Mouse (Mus musculus): ENCODE results near the gene Mtmr4. TPM values are rescaled to one million over a fixed set of nuclear protein-coding genes. Genes with fewer than 3 reads are reported as not detected.
A peak's percentile ranks its signal among the peaks of the same experiment; 100 is the strongest.

Mtmr4 gene
- polyA plus RNA-seq, 1 experiment from 2014 or later, result 72.2 TPM

DNA sequence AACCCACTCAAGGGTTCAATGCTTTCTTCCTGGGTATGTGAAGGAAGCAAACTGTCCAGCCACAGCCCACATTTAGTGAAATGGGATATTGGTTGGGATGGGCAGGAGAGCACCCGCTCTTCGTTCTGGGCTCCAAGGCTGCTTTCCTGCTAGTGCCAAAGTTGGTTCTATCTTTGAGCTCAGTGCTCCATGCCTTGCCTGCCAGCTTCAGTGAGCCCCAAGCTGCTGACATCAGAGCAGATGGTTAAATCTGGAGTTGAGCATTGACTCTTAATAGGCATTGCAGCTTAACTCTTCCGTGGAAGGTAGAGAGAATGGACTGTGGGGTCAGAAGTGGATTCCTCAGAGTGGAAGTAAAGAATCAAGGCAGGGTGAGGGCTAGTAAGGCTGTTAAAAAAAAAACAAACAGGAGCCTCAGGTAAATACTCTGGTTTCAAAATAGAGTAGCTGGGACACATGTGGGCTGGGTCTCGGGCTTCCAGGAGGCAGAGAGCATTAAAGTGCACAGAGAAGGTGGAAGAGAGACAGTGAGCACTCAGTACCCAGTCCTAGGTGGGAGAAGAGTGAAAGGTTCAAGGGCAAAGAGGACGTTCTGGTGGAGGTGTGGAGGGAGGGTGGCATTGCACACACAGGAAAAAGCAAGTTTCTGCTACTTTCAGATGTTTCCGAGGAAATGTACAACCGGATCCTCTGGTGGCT, 23.6 kb upstream of the Mtmr4 start, which contains the start of gene Sept4:
Gene Sept4, plus strand, starts transcription at position 649 of the 699 bp plus-strand sequence.
- no peaks in the 10 kb centered on the region for H3K4me1 ChIP-seq (replicated peaks; ENCODE audit: control insufficient read depth, insufficient read depth, low read length)
- no peaks in the 10 kb centered on the region for H3K27me3 ChIP-seq (ENCODE audit: control insufficient read depth, insufficient read depth, low read length)
- 86% methylated on average over 7 of the region's 7 CpGs for WGBS
- DNase-seq (ENCODE audit: low spot score), result no peak
- no peak for ATAC-seq (replicated peaks; ENCODE audit: low FRiP score)
- H3K36me3 ChIP-seq (ENCODE audit: control insufficient read depth, insufficient read depth, low read length), result no peaks in the 10 kb centered on the region
- H3K9ac ChIP-seq (ENCODE audit: low read length), result no peak within 1 kb of the TSS
- H3K4me2 ChIP-seq (ENCODE audit: low read depth, low read length, severe bottlenecking), result no peak within 1 kb of the TSS
- H3K4me3 ChIP-seq (ENCODE audit: low read depth, low read length), result no peak within 1 kb of the TSS
- no peak within 1 kb of the TSS for H3K27ac ChIP-seq (ENCODE audit: low read depth, low read length)
- H3K9me3 ChIP-seq (ENCODE audit: control insufficient read depth, low read length), result no peaks in the 10 kb centered on the region

- WGBS, result 72% methylated on average over 5 of the region's 5 CpGs
- ATAC-seq (replicated peaks; ENCODE audit: low FRiP score) (no peak), DNase-seq (ENCODE audit: low spot score) (no peak)
- Histone ChIP-seq H3K27me3 (ENCODE audit: control insufficient read depth, insufficient read depth, low read length) (no peaks in the 10 kb centered on the region), H3K4me3 (ENCODE audit: low read depth, low read length) (no peak overlapping the region), H3K4me1 (replicated peaks; ENCODE audit: control insufficient read depth, insufficient read depth, low read length) (no peaks in the 10 kb centered on the region), H3K9ac (ENCODE audit: low read length) (no peak overlapping the region), H3K4me2 (ENCODE audit: low read depth, low read length, severe bottlenecking) (no peak overlapping the region), H3K36me3 (ENCODE audit: control insufficient read depth, insufficient read depth, low read length) (no peaks in the 10 kb centered on the region), H3K27ac (ENCODE audit: low read depth, low read length) (no peak overlapping the region), H3K9me3 (ENCODE audit: control insufficient read depth, low read length) (no peaks in the 10 kb centered on the region)
Observed at GRCm38 (mm10) chr11:87570743-87571142, 21.2 kb upstream of the Mtmr4 start.

DNA sequence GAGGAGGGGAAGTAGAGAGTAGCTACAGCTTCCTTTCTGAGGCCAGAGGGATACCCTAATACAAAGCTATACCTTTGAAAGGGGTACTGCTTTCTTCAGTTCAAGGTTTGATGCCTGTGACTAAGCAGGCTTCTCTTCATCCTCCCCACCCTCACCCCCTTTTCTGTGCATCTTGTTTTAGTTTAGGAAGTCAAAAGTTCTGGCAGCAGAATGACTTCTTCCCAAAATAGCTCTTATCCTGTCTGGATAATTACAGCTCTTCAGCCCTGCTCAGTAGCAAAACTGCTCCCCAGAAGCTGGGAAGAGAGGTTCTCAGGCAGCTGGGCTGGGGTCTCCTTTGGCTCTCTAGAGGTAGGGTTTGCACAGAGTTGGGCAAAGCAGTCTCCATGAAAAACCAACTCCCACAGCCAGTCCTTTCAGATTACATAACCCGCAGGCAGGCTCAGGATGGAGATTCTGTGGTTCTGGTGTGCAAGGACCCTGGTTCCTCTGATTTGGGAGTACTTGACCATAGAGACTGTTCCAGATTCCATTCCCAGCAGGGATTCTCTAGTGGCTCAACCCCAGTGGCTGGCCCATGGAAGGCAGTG, 20.5 kb upstream of the Mtmr4 start:
- no peak for ATAC-seq (replicated peaks; ENCODE audit: low FRiP score)
- H3K9ac ChIP-seq (ENCODE audit: low read length), result no peak overlapping the region
- 96% methylated on average over 1 of the region's 1 CpGs for WGBS
- no peaks in the 10 kb centered on the region for H3K36me3 ChIP-seq (ENCODE audit: control insufficient read depth, insufficient read depth, low read length)
- H3K4me3 ChIP-seq (ENCODE audit: low read depth, low read length), result no peak overlapping the region
- H3K9me3 ChIP-seq (ENCODE audit: control insufficient read depth, low read length), result no peaks in the 10 kb centered on the region
- no peaks in the 10 kb centered on the region for H3K27me3 ChIP-seq (ENCODE audit: control insufficient read depth, insufficient read depth, low read length)
- no peak overlapping the region for H3K27ac ChIP-seq (ENCODE audit: low read depth, low read length)
- no peak overlapping the region for H3K4me2 ChIP-seq (ENCODE audit: low read depth, low read length, severe bottlenecking)
- H3K4me1 ChIP-seq (replicated peaks; ENCODE audit: control insufficient read depth, insufficient read depth, low read length), result no peaks in the 10 kb centered on the region
- DNase-seq (ENCODE audit: low spot score), result no peak

DNA sequence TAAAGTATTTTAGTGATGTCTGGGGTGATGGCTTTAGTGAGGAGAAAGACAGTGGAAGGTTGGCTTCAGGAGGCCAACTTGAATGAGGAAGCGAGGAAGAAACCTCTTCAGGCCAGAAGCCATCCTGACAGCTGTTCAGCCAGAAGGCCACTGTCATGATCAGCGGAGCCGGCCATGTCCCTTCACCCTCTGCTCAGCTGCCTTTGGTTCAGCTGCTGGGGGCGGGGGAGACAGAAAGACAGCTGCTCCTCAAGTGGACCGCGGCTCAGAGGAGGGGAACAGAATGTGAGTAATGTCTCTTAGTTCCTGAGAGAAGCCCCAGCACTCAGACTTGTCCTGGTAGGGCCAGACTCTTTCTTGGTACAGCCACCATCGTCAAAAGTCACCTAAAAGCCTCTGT, 18.2 kb upstream of the Mtmr4 start:
- WGBS, result 85% methylated on average over 7 of the region's 7 CpGs
- Histone ChIP-seq H3K9ac (ENCODE audit: low read length) (no peak overlapping the region), H3K27me3 (ENCODE audit: control insufficient read depth, insufficient read depth, low read length) (no peaks in the 10 kb centered on the region), H3K27ac (ENCODE audit: low read depth, low read length) (no peak overlapping the region), H3K4me1 (replicated peaks; ENCODE audit: control insufficient read depth, insufficient read depth, low read length) (peaks cover 7% of the 10 kb centered on the region), H3K9me3 (ENCODE audit: control insufficient read depth, low read length) (no peaks in the 10 kb centered on the region), H3K4me3 (ENCODE audit: low read depth, low read length) (no peak overlapping the region), H3K4me2 (ENCODE audit: low read depth, low read length, severe bottlenecking) (no peak overlapping the region), H3K36me3 (ENCODE audit: control insufficient read depth, insufficient read depth, low read length) (no peaks in the 10 kb centered on the region)
- ATAC-seq (replicated peaks; ENCODE audit: low FRiP score) (no peak), DNase-seq (ENCODE audit: low spot score) (no peak)

DNA sequence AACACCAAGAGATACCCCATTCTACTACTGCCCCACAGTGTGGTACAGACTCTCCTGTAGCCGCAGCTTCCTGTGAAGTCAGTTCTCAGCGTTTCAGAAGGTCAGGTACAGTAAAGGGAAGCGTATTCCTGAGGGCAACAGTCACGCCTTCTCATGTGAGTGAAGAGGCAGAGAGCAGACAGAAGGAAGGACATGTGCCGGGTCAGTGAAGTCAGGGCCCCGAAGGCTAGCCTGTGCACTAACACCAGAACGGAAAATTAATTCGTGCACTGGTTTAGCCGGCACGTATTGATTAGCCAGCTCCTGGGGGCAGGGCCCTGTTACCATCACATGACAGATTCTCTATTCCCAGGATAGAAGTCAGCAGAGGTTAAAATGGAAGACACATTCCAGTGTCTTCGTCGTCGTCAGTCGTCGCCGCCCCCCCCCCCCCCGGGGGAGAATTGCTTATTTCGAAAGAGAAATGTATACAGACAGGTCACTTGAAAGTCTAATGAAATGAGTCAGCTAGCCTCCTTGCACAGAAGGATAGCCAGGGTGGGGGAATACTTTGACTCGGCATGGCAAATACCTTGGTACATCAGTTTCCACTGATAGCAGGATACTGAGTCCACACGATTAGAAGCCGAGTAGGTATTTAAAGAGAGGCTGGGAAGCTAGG, 17.3 kb upstream of the Mtmr4 start:
- Histone ChIP-seq H3K36me3 (ENCODE audit: control insufficient read depth, insufficient read depth, low read length) (no peaks in the 10 kb centered on the region), H3K4me1 (replicated peaks; ENCODE audit: control insufficient read depth, insufficient read depth, low read length) (peaks cover 8% of the 10 kb centered on the region), H3K4me3 (ENCODE audit: low read depth, low read length) (no peak overlapping the region), H3K9me3 (ENCODE audit: control insufficient read depth, low read length) (no peaks in the 10 kb centered on the region), H3K27me3 (ENCODE audit: control insufficient read depth, insufficient read depth, low read length) (no peaks in the 10 kb centered on the region), H3K4me2 (ENCODE audit: low read depth, low read length, severe bottlenecking) (no peak overlapping the region), H3K9ac (ENCODE audit: low read length) (no peak overlapping the region), H3K27ac (ENCODE audit: low read depth, low read length) (no peak overlapping the region)
- DNase-seq (ENCODE audit: low spot score) (no peak), ATAC-seq (replicated peaks; ENCODE audit: low FRiP score) (no peak)
- WGBS, result 80% methylated on average over 21 of the region's 21 CpGs

DNA sequence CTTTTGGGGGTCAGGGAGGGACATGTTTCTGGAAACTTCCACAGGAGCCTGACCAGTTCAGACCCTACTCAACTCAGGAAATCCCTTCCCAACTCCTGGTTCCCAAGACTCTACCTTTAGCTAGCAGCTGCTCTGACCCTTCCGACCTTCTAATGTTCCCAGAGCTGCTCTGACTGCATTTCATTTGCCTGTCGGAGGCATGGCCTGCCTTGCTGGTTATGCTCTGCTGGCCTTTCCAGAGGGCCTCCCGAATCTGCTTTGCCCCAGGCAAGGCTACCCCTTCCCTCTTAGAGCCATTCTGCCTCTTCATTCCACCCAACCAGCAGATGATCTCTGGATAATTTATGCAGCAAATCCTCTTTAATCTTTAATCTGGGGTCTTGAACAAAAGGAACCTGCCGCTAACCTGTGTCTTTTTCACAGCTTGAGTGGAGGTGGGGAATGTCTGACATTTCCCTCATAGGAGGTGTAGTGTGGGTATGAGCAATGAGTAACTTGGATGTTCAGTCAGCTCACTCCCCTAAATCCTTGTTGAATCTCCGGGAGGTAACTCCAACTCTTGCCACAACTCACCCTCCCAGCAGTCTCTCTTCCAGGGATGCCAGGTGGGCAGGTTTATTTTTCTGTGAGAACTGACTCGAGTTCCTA, 14.2 kb upstream of the Mtmr4 start:
- Histone ChIP-seq H3K4me1 (replicated peaks; ENCODE audit: control insufficient read depth, insufficient read depth, low read length) (peaks cover 8% of the 10 kb centered on the region), H3K27me3 (ENCODE audit: control insufficient read depth, insufficient read depth, low read length) (no peaks in the 10 kb centered on the region), H3K27ac (ENCODE audit: low read depth, low read length) (no peak overlapping the region), H3K4me3 (ENCODE audit: low read depth, low read length) (peak overlapping the region; percentile 54), H3K36me3 (ENCODE audit: control insufficient read depth, insufficient read depth, low read length) (no peaks in the 10 kb centered on the region), H3K4me2 (ENCODE audit: low read depth, low read length, severe bottlenecking) (peak overlapping the region; percentile 96), H3K9ac (ENCODE audit: low read length) (peak overlapping the region; percentile 72), H3K9me3 (ENCODE audit: control insufficient read depth, low read length) (no peaks in the 10 kb centered on the region)
- DNase-seq (ENCODE audit: low spot score), result no peak
- ATAC-seq (replicated peaks; ENCODE audit: low FRiP score), result no peak
- WGBS, result 10% methylated on average over 6 of the region's 6 CpGs

DNA sequence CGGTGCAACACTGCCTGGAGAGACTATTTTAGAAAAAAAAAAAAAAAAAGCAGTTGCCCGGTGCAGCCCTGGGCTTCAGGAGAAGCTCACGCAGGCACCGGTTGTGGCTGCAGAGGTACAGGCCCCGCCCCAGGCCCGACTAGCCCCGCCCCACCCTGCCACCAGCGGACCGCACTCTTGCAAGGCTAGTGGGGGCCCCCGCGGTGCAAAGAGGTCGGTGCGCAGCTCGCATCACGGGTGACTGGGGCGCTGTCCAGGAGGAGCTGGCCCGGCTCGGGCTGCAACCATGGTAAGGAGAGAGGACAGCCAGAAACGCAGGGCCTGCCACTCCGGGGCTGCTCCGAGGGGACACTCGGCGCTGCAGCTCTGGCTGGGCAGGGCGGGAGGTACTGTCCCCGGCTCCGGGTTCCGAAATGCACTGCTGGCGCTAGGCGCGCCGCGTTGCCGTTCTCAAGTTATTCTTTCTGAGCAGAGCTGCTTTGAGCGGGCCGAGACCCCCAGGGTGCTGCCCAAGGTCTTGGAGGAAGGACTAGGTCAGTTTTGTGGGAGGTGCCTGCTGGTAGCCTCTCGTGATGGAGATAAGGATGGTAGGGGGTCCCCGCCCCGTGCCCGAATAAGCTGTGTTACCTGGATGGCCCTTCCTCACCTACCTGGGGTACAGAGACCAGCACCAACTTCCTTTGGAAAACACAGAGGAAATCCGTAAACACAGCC, 13.6 kb upstream of the Mtmr4 start:
- no peaks in the 10 kb centered on the region for H3K9me3 ChIP-seq (ENCODE audit: control insufficient read depth, low read length)
- H3K36me3 ChIP-seq (ENCODE audit: control insufficient read depth, insufficient read depth, low read length), result no peaks in the 10 kb centered on the region
- H3K4me2 ChIP-seq (ENCODE audit: low read depth, low read length, severe bottlenecking), result peak overlapping the region; percentile 96
- no peaks in the 10 kb centered on the region for H3K27me3 ChIP-seq (ENCODE audit: control insufficient read depth, insufficient read depth, low read length)
- DNase-seq (ENCODE audit: low spot score), result peak; percentile 86
- H3K27ac ChIP-seq (ENCODE audit: low read depth, low read length), result 0 out of 2 replicates have a peak overlapping the region, but pooled peaks have one; percentile 3
- H3K4me3 ChIP-seq (ENCODE audit: low read depth, low read length), result peak overlapping the region; percentile 54
- peak overlapping the region; percentile 72 for H3K9ac ChIP-seq (ENCODE audit: low read length)
- H3K4me1 ChIP-seq (replicated peaks; ENCODE audit: control insufficient read depth, insufficient read depth, low read length), result peaks cover 8% of the 10 kb centered on the region
- under 1% methylated on average over 40 of the region's 40 CpGs for WGBS
- peak; percentile 76 for ATAC-seq (replicated peaks; ENCODE audit: low FRiP score)

- Histone ChIP-seq H3K4me1 (replicated peaks; ENCODE audit: control insufficient read depth, insufficient read depth, low read length) (peaks cover 8% of the 10 kb centered on the region), H3K27me3 (ENCODE audit: control insufficient read depth, insufficient read depth, low read length) (no peaks in the 10 kb centered on the region), H3K9ac (ENCODE audit: low read length) (peak overlapping the region; percentile 72), H3K4me3 (ENCODE audit: low read depth, low read length) (peak overlapping the region; percentile 54), H3K4me2 (ENCODE audit: low read depth, low read length, severe bottlenecking) (peak overlapping the region; percentile 96), H3K36me3 (ENCODE audit: control insufficient read depth, insufficient read depth, low read length) (no peaks in the 10 kb centered on the region), H3K27ac (ENCODE audit: low read depth, low read length) (no peak overlapping the region), H3K9me3 (ENCODE audit: control insufficient read depth, low read length) (no peaks in the 10 kb centered on the region)
- ATAC-seq (replicated peaks; ENCODE audit: low FRiP score) (0 out of 2 replicates have a peak, but pooled peaks have one; percentile 44), DNase-seq (ENCODE audit: low spot score) (no peak)
- WGBS, result 15% methylated on average over 10 of the region's 10 CpGs
Observed at GRCm38 (mm10) chr11:87578963-87579601, 12.9 kb upstream of the Mtmr4 start.

Measured in forebrain, embryonic 11.5 days (tissue).